Mouse (Mus musculus) brown adipose tissue, adult 24 weeks (tissue): Measurements from ENCODE around the gene Ugt1a7c. TPM values are rescaled to one million over a fixed set of nuclear protein-coding genes. Genes with fewer than 3 reads are reported as not detected.
"Not testable (repeated sequence)": the region's sequence is repeated elsewhere in the genome, so short reads cannot be mapped to it uniquely, and the experiment has no call there.

Source experiments
- H3K27ac ChIP-seq: fragments of 200-500 bp; replicated peaks from 2 replicates; pipeline ENCODE4 v1.5.1; 2012; ENCODE audit warnings: low read depth, mild to moderate bottlenecking, low read length
- H3K4me1 ChIP-seq: fragments of 200-500 bp; 2 replicates; pipeline ENCODE4 v1.6.1; 2012; ENCODE audit warnings: low read length, mixed read lengths; ENCODE audit not compliant: control insufficient read depth, insufficient read depth, insufficient read length
- H3K4me3 ChIP-seq: fragments of 200-500 bp; 2 replicates; pipeline ENCODE4 v1.5.1; 2012; ENCODE audit warnings: low read depth, mild to moderate bottlenecking, low read length, moderate library complexity; ENCODE audit not compliant: insufficient read depth
- polyA plus RNA-seq: library from polyadenylated mRNA; stranded (reverse); fragments of >200 nt; gene quantifications from 2 replicates; pipeline ENCODE4 v1.2.4, GENCODE M21; 2012; ENCODE audit not compliant: missing spikeins, insufficient read depth, insufficient read length

Gene Ugt1a7c
- polyA plus RNA-seq, 1 experiment, result 1.5 TPM

DNA sequence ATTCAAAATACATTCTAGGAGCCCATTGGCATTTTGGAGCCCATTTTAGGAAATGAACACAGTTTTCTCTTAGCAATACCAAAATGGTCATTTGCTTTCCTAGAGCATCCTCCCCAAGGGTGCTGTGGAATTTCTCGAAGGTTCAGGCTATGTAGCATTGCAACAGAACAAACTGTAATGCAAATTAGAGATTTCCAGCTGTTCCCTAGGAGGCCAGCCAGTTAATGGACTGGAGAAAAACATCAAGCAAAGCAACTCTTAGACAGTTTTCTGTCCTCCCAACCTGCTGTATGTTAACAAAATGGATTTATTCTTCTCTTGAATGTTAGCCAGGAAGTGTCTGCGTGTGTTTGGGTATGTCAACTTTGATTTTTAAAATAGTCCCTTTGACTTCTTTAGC lies 41.8 kb downstream of the Ugt1a7c start:
- Histone ChIP-seq H3K27ac (no peak overlapping the region), H3K4me3 (no peak overlapping the region), H3K4me1 (peaks cover 3% of the 10 kb centered on the region; the same call in 1 of the 2 replicates)

DNA sequence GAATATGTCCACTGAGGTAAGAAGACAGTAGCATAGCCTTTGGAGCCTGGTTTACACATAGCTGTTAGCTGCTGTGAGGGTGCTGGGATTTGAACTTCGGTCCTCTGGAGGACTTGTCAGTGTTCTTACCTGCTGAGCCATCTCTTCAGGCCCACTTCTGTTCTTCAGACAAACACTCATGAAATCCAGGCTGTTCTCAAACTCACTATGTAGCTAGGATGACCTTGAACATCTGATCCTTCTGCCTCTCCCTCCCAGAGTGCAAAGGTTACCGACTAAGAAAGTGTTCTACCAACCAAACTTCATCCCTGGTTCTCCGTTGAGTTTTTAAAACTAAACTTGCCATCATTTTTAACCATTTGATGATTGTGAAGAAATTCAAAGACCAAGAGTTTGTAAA lies 42.4 kb downstream of the Ugt1a7c start:
- Histone ChIP-seq H3K27ac (no peak overlapping the region), H3K4me3 (no peak overlapping the region), H3K4me1 (peaks cover 3% of the 10 kb centered on the region; the same call in 1 of the 2 replicates)

DNA sequence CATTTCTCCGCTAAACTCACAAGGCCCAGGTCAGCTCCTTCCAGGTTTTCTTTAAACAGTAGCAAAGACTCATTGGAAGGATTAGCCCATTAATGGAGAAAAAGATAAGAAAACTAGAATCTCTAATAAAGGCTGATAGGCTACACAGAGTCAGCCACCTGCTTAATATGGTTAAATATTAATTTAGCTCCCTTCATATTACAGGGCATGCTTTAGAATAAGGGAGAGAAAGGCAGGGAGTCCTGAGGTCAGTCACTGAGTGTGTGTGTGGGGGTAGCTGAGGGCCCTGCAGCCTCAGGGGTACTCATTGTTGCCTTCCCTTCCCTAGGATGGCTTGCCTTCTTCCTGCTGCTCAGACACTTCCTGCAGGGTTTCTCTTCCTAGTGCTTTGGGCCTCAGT lies 43.3 kb downstream of the Ugt1a7c start:
- H3K4me1 ChIP-seq, result peaks cover 3% of the 10 kb centered on the region; the same call in 1 of the 2 replicates
- no peak overlapping the region for H3K27ac ChIP-seq

DNA sequence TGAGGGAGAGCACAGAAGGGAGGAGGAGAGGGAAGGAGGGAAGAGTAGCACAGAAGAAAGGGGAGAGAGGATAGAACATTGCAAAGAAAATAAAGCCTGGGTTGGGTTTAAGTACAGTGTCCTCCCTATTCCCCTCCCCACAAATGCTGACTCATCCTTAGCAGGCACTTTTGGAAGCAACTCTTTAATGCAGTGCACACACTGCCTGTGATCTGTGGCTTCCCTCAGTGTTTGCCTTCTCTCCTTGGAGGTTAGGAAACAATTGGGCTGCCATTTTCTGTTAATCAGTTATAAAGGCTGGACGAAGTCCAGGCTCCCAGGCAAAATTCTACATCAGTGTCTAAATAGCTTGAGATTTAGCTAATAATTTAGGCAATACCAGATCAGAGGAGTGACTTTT lies 45.6 kb downstream of the Ugt1a7c start:
- not testable (repeated sequence) for H3K27ac ChIP-seq, H3K4me3 ChIP-seq, H3K4me1 ChIP-seq

More for the DNA sequence above, 43.3 kb downstream of the Ugt1a7c start:
- no peak overlapping the region for H3K4me3 ChIP-seq

- not testable (repeated sequence) for H3K27ac ChIP-seq, H3K4me1 ChIP-seq, H3K4me3 ChIP-seq
These were observed 49.3 kb downstream of the Ugt1a7c start for GRCm38 (mm10) chr1:88143966-88144675.

- not testable (repeated sequence) for H3K4me3 ChIP-seq, H3K27ac ChIP-seq, H3K4me1 ChIP-seq
These were observed 50.4 kb downstream of the Ugt1a7c start for GRCm38 (mm10) chr1:88145278-88145677.

- H3K4me1 ChIP-seq, H3K4me3 ChIP-seq, H3K27ac ChIP-seq: not testable (repeated sequence)
These were observed 55.3 kb downstream of the Ugt1a7c start for GRCm38 (mm10) chr1:88150133-88150532.

GRCm38 (mm10) chr1:88158430-88158829 lies 63.6 kb downstream of the Ugt1a7c start:
- Histone ChIP-seq H3K4me1 (no peaks in the 10 kb centered on the region), H3K27ac (no peak overlapping the region), H3K4me3 (no peak overlapping the region)

DNA sequence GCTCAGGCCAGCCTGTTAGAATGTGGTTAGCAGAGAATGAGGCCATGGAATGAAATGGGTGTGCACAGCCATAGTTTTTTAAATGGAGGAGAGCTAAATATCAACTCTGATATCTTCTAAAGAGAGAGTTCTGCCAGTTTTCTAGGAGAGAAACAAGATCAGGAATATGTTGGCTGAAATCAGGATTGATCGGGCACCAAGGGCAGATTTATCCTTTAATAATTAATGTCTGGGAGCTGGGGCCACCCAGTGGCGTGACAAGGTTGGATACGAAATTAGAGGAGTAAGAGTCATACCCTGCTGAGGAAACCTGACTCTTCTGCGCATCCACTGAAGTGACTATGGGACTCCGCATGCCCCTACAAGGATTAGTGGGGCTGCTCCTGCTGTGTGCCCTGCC lies 70.8 kb downstream of the Ugt1a7c start, which contains the start of gene Ugt1a5:
Ugt1a5 (plus strand) TSS at position 302 of the 400 bp plus-strand sequence.
- H3K4me3 ChIP-seq, result no peak within 1 kb of the TSS
- no peak within 1 kb of the TSS for H3K27ac ChIP-seq
- no peaks in the 10 kb centered on the region for H3K4me1 ChIP-seq

DNA sequence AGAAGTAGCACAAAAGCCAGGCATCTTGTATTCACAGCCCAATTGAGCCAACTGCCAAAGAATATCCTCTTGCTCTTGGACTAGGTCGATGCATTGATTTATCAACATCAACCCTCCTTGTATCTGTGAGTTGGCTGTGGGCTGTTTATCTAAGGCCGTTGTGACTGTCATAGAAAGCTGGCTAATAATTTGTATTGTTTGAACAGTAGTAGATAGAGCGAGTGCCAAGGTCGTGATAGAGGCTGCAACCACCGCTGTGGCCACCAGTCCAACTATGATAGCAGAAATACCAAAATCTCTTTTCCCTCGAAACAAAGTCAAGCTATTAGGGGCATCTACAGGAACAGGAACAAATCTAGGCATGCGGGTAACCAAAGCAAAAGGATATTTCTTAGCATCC lies 77.3 kb downstream of the Ugt1a7c start:
- not testable (repeated sequence) for H3K27ac ChIP-seq, H3K4me1 ChIP-seq, H3K4me3 ChIP-seq

GRCm38 (mm10) chr1:88179657-88180056 lies 84.8 kb downstream of the Ugt1a7c start:
- Histone ChIP-seq H3K4me3 (no peak overlapping the region), H3K4me1 (no peaks in the 10 kb centered on the region), H3K27ac (no peak overlapping the region)

DNA sequence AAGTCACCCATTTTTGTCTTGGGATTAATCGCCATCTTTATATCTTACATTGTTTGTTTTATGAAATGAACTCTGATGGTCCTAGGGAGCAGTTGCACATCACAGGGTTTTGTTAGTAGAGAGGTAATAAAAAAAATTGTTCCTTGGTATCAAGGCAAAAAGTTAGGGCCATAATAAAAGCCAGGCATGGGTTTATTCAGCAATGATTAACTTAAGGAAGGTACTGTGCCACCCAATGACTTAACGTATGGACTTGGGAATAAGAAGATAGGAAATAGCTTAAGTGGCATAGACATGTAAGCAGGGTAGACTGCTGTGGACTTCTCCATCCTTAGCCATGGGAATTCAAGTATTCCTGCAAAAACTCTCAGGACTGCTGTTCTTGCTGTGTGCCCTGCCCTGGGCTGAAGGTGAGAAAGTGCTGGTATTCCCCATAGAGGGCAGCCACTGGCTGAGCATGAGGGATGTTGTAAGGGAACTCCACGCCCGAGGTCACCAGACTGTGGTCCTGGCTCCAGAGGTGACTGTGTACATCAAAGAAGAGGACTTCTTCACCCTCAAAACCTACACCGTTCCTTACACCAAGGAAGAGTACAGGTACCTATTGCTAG lies 91.6 kb downstream of the Ugt1a7c start:
- Histone ChIP-seq H3K27ac (no peak overlapping the region), H3K4me1 (no peaks in the 10 kb centered on the region), H3K4me3 (no peak overlapping the region)

DNA sequence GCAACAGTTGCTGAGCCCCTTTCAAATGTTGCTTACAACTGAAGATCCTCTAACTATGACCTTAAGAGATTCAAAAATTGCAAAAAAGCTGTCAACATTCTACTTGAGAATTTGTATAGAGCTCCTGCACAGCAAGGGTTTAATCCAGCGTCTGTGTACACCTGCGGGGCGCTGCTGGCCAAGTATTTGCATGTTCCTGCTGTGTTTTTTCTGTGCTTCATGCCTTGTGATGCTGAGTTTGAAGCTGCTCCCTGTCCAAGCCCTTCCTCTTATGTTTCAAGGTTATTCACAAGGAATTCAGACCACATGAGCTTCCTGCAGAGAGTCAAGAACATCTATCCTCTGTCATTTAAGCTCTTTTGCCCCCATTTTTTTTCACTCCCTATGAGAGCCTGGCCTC lies 97.3 kb downstream of the Ugt1a7c start:
- Histone ChIP-seq H3K27ac (no peak overlapping the region), H3K4me1 (no peaks in the 10 kb centered on the region), H3K4me3 (no peak overlapping the region)

DNA sequence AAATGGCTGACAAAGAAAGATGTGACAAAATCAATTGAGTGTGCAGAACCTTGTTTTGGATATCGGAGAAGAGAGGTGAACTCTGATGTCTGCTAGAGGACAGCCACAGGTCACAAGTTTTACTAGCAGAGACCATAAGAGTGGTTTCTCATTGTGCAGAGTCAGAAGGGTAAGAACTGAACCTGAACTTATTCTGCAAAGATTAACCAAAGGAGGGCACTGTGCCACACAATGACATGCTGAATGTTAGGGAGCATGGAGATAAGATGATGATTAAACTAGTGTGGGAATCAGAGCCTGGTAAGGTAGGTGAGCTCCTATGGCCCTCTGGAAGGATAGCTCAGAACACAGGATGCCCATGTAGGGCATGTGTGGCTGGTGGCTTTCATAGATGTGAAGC lies 100.8 kb downstream of the Ugt1a7c start:
- no peak overlapping the region for H3K4me3 ChIP-seq
- H3K27ac ChIP-seq, result no peak overlapping the region
- H3K4me1 ChIP-seq, result no peaks in the 10 kb centered on the region

DNA sequence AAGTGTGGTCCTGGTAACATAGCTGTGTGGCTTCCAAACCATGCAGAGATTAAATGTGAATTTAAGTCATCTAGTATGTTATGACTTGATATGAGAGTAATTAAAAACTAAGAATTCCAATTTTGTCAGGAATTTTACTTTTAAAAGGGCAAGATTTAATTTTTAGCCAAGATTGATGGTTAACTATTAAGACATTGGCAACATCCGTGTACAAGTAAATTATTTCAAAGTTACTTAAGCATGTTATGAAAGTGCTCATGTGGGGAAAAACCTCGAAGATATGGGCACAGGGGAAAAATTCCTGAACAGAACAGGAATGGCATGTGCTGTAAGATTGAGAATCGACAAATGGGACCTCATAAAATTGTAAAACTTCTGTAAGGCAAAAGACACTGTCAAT lies 102.6 kb downstream of the Ugt1a7c start:
- Histone ChIP-seq H3K27ac (no peak overlapping the region), H3K4me3 (no peak overlapping the region)

GRCm38 (mm10) chr1:88199996-88200395 lies 105.1 kb downstream of the Ugt1a7c start:
- no peak overlapping the region for H3K27ac ChIP-seq
- no peaks in the 10 kb centered on the region for H3K4me1 ChIP-seq
- H3K4me3 ChIP-seq, result no peak overlapping the region

More for the DNA sequence above, 102.6 kb downstream of the Ugt1a7c start:
- H3K4me1 ChIP-seq, result no peaks in the 10 kb centered on the region
